Mouse (Mus musculus) gastrocnemius, adult 18-20 months (tissue): ENCODE data around the gene Tmem254c. TPM values are rescaled to one million over a fixed set of nuclear protein-coding genes. Genes with fewer than 3 reads are reported as not detected.
"Not testable (repeated sequence)": the region's sequence is repeated elsewhere in the genome, so short reads cannot be mapped to it uniquely, and the experiment has no call there.

Source experiments
- DNase-seq: peaks from one replicate; pipeline ENCODE4 v3.0.0; 2021; ENCODE audit warnings: low spot score
- long read RNA-seq, 2 experiments: library from polyadenylated mRNA; stranded (forward); transcript quantifications; one replicate each; pipeline ENCODE4 v2.0.0; 2021
- total RNA-seq, 2 experiments: library from RNA; stranded (reverse); gene quantifications; 2 replicates each; pipeline ENCODE4 v1.2.3; 2021

Tmem254c gene
- 1 to 10 TPM in 1 of 2 experiments, under 1 TPM in 1; 0.76 to 1.3 TPM for total RNA-seq
- long read RNA-seq, experiment 1: 0 reads
- long read RNA-seq, experiment 2, partial matches to known transcripts: 0 of 1 reads
- long read RNA-seq, experiment 2, other reads (novel, unspliced or antisense): 0 of 1 reads

DNA sequence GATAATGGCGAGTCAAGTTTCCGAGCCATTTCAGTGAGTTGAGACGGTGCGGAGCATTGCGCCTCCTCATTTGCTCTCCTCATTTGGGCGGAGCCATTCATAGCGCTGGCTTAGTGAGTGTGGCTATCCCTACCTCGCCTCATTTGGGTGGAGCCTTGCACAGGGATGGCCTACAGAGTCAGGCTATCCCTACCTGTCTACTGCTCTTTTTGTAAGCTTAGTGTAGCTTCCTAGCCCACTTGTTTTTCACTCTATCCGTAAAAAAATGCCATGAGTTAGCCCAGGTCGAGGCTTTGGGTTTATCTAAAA lies at the start of gene Tmem254c:
TSS of gene Tmem254c (minus strand) at position 31 of the 309 bp plus-strand sequence.
- not testable (repeated sequence) for DNase-seq

- not testable (repeated sequence) for DNase-seq
Observed at GRCm38 (mm10) chr14:26097622-26098021, 30.5 kb upstream of the Tmem254c start.

- not testable (repeated sequence) for DNase-seq
Observed at GRCm38 (mm10) chr14:26081997-26082396, 14.8 kb upstream of the Tmem254c start, which contains the start of gene Cphx3. TSS of gene Cphx3 (plus strand) at chr14:26082297.

GRCm38 (mm10) chr14:26081216-26081615 lies 14.1 kb upstream of the Tmem254c start, which contains the start of gene Cphx2:
TSS of gene Cphx2 (plus strand) at chr14:26081516.
- not testable (repeated sequence) for DNase-seq

DNA sequence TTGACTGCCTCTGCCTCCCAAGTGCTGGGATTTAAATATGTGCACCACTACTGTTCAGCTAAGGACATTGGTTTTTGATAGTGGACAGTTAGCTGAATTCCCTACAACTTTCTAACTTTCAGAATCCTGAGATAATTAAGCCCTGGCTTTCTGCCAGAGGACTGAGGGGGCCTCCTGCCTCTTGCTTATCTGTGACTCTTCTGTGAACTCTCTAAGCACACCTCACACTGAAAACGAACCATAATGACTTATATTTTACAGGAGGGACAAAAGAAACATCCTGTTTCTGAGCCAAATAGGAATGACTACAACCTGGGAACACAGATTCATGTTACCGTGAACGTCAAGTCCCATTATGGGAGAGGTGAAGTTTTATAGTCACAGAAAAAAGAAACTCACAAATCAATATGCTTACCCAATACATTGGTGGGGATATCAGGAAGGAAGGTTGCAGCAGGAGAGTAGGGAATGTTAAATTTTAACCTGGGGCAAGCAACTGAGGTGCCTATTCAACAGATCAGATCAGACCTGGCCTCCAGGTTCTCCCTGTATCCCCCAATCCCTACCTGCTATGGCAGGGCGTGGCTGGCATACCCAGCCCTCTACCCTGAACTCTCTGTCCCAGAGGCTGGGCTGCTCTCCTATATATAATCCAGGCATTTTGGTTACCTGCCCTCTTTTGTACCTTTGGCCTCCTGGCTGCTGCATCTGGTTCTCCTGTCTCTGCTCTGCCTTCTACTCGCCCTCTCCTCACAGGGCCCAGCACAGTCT lies 9.7 kb upstream of the Tmem254c start:
- DNase-seq: not testable (repeated sequence)

DNA sequence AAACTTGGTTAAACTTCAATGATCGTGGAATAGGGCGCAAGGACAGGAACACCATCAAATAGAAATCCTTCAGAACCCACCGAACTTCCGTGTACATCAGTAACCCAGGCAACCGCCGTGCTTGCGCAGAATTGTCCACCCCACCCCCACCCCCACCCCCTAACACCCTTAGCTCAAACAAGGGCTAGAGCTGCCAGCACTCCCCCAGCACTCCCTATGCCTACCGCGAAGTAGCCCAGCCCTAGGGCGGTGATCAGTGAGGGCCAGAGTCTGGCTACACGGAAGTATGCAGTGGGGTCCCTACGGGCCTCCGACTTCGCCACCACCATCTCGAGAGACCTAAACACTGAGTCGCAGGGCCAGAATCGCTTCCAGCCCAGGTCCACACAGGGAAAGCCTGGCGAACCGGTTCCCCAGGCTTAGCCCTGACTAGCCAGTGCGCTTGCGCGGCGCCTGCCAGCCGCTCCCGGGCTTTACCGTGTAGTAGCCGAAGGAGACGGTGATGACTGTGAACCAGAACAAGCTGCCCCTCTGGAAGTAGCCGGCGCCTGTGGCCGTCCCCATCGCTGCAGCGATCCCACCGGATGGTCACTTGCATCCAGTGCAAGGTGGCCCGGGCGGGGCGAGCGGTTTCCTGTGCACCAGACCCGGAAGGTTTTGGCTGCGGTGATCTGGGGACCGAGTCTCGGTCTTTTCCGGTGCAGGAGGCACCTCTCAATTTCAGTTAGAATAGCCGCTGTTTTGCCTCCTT lies 406 bp downstream of the Tmem254c start:
- DNase-seq: not testable (repeated sequence)

DNA sequence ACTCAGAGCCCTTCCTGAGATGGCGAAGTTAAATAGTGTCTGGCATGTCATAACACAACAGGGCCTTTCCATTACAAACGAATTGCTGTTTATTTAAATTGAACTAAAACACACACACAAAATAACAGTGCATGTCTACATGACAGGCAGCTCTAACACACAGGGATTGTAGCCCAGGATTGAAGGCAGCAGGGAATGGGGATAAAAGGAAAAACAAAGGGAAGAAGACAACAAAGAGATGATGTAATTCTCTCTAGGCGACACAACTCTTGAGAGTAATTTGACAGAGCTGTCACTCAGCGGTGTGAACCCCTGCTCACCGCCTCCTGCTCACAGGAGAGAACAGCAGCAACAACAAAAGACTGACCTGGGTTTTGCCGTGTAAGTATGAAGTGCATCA lies 7.8 kb downstream of the Tmem254c start:
- not testable (repeated sequence) for DNase-seq

- DNase-seq: not testable (repeated sequence)
Observed at GRCm38 (mm10) chr14:26058184-26058583, 9.0 kb downstream of the Tmem254c start.

DNA sequence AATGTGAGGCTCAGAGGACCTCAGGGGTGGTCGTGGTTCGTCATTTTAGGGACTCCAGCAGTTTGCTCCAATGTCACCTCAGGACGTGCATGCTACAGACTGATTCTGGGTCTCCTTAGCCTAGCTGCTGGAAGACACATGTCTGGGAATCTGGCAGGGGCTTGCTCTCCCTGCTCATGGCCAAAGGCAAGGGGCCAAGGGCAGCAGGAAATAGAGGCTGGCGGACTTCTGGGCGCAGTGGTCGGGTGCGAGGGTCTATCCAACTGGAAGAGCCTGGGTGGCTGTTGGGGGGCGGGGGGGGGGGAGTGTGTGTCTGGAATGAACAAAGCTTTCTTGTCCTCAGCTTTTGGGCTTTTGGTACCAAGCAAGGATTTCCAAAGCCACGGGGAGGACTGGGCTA lies 18.4 kb downstream of the Tmem254c start:
- DNase-seq: not testable (repeated sequence)

GRCm38 (mm10) chr14:26047026-26047425 lies 20.1 kb downstream of the Tmem254c start:
- DNase-seq: not testable (repeated sequence)

DNA sequence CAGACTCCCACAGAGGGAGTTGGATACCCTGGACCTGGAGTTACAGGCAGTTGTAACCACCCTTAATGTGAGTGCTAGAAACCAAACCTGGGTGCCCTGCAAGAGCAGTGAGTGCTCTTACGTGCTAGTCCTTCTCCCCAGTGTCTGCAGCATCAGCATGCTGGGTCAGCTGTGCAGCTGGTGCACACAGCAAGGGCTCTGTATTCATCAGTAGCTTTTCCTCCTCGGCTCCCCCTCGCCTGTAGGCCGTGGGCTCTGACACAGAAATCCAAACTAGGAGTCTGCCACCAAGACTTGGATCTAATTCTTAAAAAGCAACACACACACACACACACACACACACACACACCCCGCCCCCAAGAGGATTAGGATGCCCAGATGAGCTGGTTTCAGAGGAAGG lies 22.1 kb downstream of the Tmem254c start:
- DNase-seq: not testable (repeated sequence)

DNA sequence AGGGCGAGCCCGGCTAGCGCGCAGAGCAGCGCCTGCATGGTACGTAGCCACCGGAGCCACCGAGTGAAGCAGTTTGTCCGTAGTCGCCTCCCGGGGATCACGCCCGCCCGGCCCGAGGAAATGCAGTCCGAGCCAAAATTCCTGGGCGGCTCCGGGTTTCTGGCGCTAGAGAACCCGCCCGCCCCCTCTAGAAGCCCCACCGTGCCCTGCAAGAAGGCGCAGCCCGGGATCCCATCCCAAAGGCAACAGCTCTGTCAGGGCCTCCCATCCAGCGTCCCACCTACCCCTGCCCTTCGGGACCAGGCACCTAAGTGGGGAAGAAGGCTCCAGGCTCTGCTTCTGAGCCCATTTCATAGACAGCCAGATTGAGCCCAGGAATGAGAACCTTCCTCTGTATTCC lies 24.5 kb downstream of the Tmem254c start, which contains the start of gene Gm9780:
TSS of gene Gm9780 (minus strand) at position 101 of the 400 bp plus-strand sequence.
- not testable (repeated sequence) for DNase-seq

DNA sequence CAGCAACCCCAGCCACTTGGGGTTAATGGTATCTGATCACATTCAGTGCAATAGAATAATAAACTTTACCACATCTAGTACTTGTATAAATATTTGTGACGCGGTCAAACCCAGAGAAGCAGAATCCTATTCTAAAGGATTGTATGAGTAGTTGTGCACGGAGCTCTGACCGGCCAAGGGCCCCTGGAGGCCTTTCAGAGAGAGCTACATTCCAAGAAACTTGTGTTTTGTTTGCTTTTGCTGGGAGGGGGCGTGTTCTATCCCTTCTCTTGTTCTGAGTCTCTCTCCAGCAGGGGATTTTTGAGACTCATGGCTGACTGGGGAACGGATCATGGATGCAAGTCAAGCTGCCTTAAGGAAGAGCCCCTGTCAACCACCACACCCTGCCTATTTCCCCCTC lies 31.7 kb downstream of the Tmem254c start:
- not testable (repeated sequence) for DNase-seq

DNA sequence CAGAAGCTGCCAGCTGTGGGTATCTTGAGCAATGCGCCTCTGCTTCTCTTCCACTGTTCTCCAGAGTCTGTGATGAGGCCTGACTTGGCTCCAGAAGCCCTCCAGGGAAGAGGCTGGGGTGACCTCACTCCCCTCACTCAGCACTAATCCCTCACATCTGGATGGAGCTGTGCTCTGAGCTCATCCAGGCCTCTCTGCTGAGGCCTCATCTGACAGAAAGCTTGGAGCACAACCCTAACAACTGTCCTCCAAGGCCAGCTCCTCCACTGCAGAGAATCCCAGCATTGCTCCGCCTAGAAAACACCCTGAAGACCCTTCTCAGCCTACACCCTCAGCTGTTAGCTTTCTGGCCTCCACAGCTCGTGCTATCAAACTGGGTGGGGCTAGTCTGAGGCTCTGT lies 32.8 kb downstream of the Tmem254c start:
- not testable (repeated sequence) for DNase-seq

DNA sequence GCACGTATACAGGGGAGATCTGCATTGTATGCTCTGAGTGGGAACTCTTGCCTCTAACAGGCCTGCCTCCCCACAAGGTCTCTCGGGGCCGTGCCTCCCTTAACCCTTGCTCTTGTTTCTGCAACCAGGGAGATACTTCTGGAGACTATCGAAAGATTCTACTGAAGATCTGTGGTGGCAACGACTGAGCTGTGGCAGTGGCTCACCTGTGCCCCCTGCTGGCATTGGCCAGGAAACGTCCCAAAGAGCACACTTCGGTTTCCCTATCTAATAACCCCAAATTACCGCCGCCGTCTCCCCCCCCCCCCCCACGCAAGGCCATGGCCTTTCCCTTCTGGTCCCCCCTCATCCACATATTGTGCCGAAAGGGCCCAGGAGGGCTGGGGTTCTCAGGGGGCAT lies 41.5 kb downstream of the Tmem254c start:
- DNase-seq: not testable (repeated sequence)

GRCm38 (mm10) chr14:26022831-26023230 lies 44.3 kb downstream of the Tmem254c start:
- DNase-seq: not testable (repeated sequence)

- DNase-seq: not testable (repeated sequence)
Observed at GRCm38 (mm10) chr14:26021555-26021954, 45.6 kb downstream of the Tmem254c start.

DNA sequence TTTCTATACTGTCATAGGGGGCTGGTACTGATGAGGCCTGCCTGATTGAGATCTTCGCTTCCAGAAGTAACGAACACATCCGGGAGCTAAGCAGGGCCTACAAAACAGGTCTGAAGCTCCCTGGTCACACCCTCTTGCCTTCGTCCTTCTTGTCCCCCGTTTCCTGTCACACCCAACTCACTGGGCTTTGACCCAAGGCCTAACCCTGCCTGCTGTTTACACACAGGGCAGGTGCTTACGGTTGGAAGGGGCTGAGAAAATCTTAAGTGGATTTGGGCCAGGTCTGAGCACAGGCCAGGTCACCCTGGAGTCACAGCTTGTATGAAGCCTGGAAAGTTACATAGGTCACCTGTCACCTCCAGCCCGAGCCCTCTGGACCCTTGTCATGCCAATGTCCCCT lies 50.7 kb downstream of the Tmem254c start:
- not testable (repeated sequence) for DNase-seq
